Mouse (Mus musculus) megakaryocyte progenitor cell, adult 5-6 weeks (primary cell): ENCODE measurements around the gene Spata31d1a. TPM values are rescaled to one million over a fixed set of nuclear protein-coding genes. Genes with fewer than 3 reads are reported as not detected.

Source experiments
- ATAC-seq: replicated peaks from 2 replicates; pipeline ENCODE4 v1.8.0; 2016; ENCODE audit warnings: mild to moderate bottlenecking, moderate TSS enrichment, inconsistent platforms; ENCODE audit not compliant: poor library complexity
- total RNA-seq, 2 experiments: library from RNA; stranded (forward) in 1 of 2; stranded (reverse) in 1 of 2; fragments of 157-497, 149-512 nt in 1 of 2; fragments of 200-1000 nt in 1 of 2; gene quantifications; 2 replicates each; pipeline versions ENCODE4 v1.2.3 to v1.2.4; 2015 to 2017

The Spata31d1a gene
- total RNA-seq, 2 experiments from 2014 or later = not detected

- ATAC-seq = peak; percentile 79
These were observed 41.5 kb downstream of the Spata31d1a start for GRCm38 (mm10) chr13:59668501-59669093.

- no peak for ATAC-seq
These were observed 42.4 kb downstream of the Spata31d1a start for GRCm38 (mm10) chr13:59667763-59668162.

- ATAC-seq = no peak
These were observed 46.0 kb downstream of the Spata31d1a start for GRCm38 (mm10) chr13:59663939-59664712.

- no peak for ATAC-seq
These were observed 48.2 kb downstream of the Spata31d1a start for GRCm38 (mm10) chr13:59661966-59662365.

GRCm38 (mm10) chr13:59661387-59661786 is 48.7 kb downstream of the Spata31d1a start:
- no peak for ATAC-seq

GRCm38 (mm10) chr13:59660371-59660770 is 49.8 kb downstream of the Spata31d1a start:
- no peak for ATAC-seq

- ATAC-seq = no peak
These were observed 52.3 kb downstream of the Spata31d1a start for GRCm38 (mm10) chr13:59657781-59658180.

GRCm38 (mm10) chr13:59656975-59657388 is 53.1 kb downstream of the Spata31d1a start:
- no peak for ATAC-seq

- ATAC-seq = peak; percentile 80
These were observed 53.8 kb downstream of the Spata31d1a start for GRCm38 (mm10) chr13:59656316-59656832.

GRCm38 (mm10) chr13:59655718-59656315 is 54.3 kb downstream of the Spata31d1a start:
- no peak for ATAC-seq

- ATAC-seq = no peak
These were observed 55.7 kb downstream of the Spata31d1a start for GRCm38 (mm10) chr13:59654465-59654864.

- ATAC-seq = no peak
These were observed 57.0 kb downstream of the Spata31d1a start for GRCm38 (mm10) chr13:59653136-59653535.

- no peak for ATAC-seq
These were observed 57.5 kb downstream of the Spata31d1a start for GRCm38 (mm10) chr13:59652651-59653050.

Other genes with a start within 250 kb of the Spata31d1a start
- gene Agtpbp1, start 125.1 kb downstream of the Spata31d1a start, total RNA-seq (2015) = 44.3 and 45.6 TPM in 2 replicates
- 46.6 and 55.7 TPM in 2 replicates for gene Agtpbp1, start 125.1 kb downstream of the Spata31d1a start, total RNA-seq (2017)
- gene Naa35, start 125.1 kb downstream of the Spata31d1a start, total RNA-seq (2015) = 59.8 and 66.4 TPM in 2 replicates
- 35.5 and 42.6 TPM in 2 replicates for gene Naa35, start 125.1 kb downstream of the Spata31d1a start, total RNA-seq (2017)
- gene Golm1, start 34.5 kb downstream of the Spata31d1a start, total RNA-seq (2015) = 11.8 and 14.3 TPM in 2 replicates
- gene Golm1, start 34.5 kb downstream of the Spata31d1a start, total RNA-seq (2017) = 18.5 and 26.2 TPM in 2 replicates
- 0.05 TPM in 1 of 2 replicates, not detected in the other for gene 4921517D22Rik, start 16.2 kb downstream of the Spata31d1a start, total RNA-seq (2015)
- gene 4921517D22Rik, start 16.2 kb downstream of the Spata31d1a start, total RNA-seq (2017) = not detected in 2 replicates
- not detected in 2 replicates for gene Spata31d1b, start 2.0 kb upstream of the Spata31d1a start, total RNA-seq (2015)
- gene Spata31d1b, start 2.0 kb upstream of the Spata31d1a start, total RNA-seq (2017) = not detected in 2 replicates
- not detected in 2 replicates for gene Spata31d1d, start 21.4 kb upstream of the Spata31d1a start, total RNA-seq (2015)
- gene Spata31d1d, start 21.4 kb upstream of the Spata31d1a start, total RNA-seq (2017) = not detected in 2 replicates
- gene 1700014D04Rik, start 36.4 kb upstream of the Spata31d1a start, total RNA-seq (2015) = 0.10 TPM in 1 of 2 replicates, not detected in the other
- gene 1700014D04Rik, start 36.4 kb upstream of the Spata31d1a start, total RNA-seq (2017) = not detected in 2 replicates
- 65.4 and 74.1 TPM in 2 replicates for gene Isca1, start 59.5 kb upstream of the Spata31d1a start, total RNA-seq (2015)
- gene Isca1, start 59.5 kb upstream of the Spata31d1a start, total RNA-seq (2017) = 29.9 and 34.0 TPM in 2 replicates
- gene Gm49354, start 71.9 kb upstream of the Spata31d1a start, total RNA-seq (2015) = not detected in 2 replicates
- not detected in 2 replicates for gene Gm49354, start 71.9 kb upstream of the Spata31d1a start, total RNA-seq (2017)
- 55.9 and 65.0 TPM in 2 replicates for gene Tut7, start 112.8 kb upstream of the Spata31d1a start, total RNA-seq (2015)
- 73.9 and 127 TPM in 2 replicates for gene Tut7, start 112.8 kb upstream of the Spata31d1a start, total RNA-seq (2017)